Mouse (Mus musculus): Measurements from ENCODE around the gene Yjefn3.

Gene Yjefn3

DNA sequence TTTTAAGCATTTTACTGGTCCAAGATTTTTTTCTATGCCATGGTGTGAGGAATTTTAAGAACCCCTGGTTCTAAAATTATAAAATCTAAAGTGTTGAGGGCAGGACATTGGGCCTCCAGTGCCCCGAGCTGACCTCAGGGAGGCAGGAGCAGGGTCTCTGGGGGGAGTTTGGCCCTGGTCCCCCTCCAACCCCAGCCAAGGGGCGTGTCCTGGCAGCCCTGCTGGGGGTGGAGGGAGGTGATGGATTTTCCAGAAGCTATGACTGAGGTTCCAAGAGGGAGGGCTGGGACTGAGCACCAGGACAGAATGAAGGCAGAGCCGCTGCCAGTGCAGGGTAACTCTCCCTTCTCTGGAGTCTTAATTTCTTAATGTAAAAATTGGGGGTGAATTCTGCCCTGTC is 24.5 kb downstream of the Yjefn3 start:
- DNase-seq = no peak

DNA sequence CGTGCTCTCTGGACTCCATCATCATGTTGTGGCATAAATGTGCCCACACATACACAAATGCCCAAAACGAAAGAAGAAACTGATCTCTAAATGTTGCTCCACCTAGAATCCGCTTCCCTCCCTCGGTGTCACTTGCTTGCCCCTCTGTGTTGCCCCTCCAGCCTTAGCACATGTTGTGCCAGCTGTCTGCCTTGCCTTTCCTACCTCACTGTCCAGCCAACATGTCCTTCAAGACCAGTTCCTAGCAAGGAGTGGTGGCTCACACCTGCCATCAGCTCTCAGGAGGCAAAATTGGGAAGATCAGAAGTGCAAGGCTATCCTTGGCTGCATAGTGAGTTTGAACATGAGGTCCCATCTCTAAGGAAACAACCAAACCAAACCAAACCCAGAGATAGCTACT is 25.1 kb downstream of the Yjefn3 start:
- no peak for DNase-seq

DNA sequence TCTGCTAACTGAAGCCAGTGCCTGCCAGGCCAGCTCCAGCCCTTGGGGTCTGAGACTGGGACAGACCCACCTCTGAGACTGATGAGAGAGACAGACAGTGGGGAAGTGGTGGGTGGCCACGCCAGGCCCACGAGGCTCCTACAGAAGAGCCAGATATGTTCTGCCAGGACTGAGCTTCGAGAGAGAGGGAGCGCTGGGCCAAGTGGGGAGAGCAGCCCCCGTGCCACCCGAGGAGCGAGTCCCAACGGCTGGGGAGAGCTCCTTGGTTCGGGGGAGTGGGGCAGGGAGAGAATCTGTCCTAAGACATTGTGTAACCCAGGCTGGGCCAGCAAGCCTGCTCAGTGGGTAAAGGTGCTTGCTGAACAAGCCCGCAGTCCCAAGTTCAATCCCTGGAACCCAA is 25.5 kb downstream of the Yjefn3 start:
- no peak for DNase-seq

DNA sequence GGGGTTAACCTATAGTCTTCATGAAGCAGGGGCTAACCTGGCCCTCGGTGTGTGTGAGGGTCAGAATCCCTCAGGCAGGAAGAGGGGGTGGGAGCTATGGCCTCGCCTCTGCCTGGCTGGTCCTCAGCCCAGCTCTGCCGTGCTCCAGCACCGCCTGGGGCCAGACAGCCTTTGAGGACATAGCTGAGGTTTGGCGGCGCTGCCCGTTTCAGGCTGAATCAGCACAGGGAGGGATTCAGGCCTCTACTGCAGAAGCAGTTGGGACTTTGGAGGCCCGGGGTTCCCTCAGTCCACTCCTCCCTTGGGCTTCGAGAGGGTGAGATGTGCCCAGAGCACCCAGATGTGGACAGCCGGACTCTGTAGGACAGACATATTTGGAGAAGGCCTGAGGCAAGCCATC is 26.4 kb downstream of the Yjefn3 start:
- DNase-seq = no peak

DNA sequence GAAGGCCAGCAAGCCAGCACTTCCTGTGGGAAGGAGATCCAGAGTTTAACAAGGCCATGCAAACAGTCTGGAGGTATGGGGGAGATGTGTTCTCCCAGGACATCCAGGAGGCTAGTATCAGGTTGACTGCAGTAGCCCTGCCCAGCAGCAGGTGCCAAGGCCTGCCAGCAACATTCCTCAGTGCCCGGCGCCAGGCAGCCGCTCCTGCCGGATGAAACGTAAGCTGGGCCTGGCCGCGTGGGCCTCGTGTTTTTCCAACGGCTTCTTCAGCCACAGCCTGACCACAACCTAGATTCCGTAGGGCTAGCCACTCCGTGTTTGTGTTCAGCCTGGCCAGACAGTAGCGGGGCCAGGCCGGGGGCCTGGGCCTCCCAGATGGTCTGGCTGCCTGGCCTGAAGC is 27.9 kb downstream of the Yjefn3 start:
- no peak for DNase-seq

DNA sequence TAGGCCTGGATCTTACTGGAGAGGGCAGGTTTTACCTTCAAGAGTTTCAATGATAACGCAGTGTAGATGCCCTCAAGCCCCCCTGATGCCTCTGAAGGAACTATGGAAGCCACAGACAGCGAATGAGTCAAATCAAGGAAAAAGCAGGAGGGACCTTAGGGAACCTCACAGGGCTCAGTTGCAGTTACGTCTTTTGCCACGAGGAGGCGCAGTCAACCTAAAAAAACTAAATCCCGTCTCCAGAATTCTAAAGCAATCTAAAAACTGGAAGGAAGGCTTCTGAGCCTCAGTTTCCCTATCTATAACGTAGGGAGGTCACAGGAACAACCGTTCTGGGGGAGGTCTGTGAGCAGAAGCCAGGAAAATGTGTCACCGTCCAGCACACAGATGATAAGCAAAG is 28.4 kb downstream of the Yjefn3 start:
- DNase-seq = no peak

DNA sequence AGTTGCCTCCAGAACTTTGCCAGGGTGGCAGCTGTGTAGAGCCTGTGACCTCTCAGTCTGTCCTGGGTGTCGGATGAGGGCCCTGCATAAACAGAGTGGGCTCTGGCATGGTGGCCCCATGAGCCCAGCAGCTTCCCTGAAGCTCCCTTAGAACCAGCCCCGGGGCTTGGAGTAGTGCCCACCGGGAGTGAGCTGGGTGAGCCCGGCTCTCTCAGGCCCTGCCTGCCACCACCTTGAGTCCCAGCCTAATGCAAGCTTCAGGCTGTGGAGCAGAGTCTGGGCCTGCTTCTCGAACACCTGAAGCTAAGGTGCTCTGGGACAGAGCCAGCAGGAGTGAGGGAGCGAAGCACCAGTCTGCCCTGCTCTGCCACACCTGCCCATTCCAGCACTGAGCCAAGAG is 31.6 kb downstream of the Yjefn3 start:
- DNase-seq = no peak

DNA sequence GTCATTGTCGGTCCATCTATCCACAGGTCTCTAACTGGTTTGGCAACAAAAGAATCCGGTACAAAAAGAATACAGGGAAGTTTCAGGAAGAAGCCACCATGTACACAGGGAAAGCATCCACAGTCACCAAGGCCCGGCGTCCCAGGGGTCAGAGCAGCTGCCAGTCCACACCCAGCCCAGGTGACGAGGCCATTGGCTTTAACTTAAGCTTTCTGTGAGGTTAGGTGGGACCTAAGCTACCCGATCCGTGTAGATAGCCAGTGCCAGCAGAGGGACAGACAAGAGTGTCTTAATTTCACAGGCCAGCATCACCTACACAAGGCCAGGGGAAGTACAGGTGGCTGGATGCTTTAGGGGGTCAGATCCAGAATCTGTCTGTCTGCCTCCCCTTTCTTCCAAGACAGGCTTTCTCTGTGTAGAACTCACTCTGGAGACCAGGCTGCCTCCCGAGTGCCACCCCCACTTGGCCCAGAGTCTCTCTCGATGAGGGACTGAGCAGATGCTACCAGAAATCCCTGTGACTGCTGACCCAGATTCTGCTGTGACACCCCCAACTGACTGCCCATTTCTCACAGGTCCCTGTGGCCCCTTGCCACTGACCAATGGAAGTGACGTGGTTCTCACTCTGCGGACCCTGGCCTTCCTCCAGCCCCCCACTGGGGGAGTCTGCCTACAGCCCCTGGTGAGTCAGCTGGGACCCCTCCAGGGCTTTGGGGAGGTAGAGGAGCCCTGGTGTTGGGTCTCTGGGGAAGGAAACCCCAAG is 32.3 kb downstream of the Yjefn3 start:
- peak; percentile 75 for DNase-seq

DNA sequence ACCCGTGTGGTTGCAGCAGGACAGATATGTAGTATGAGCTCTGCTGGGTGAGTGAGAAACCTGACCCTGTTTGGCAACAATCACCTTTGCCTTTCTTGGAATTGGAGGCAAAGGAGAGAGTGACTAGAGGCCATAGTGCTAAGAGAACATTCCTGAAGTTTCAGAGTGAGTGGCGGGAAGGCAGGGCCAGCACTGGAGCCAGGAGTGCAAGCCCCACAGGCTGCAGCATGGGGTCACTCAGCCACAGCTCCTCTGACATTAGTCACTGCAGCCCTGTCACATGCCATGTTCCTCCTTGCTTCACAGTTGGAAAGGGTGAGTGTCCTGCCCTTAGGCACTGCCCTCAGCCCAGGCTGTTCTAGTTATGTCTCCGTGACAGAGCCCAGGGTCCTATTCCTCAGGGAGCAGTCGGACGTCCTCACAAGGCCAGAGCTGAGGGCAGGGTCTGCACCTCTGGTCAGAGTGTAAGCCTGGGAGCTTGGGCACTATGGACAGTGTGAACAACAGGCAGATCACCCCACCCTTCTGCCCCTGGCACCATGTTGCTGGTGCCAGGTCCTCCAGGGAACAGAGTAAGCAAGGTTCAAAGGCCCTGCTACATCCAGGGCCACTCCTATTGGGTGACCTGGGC is 34.7 kb downstream of the Yjefn3 start:
- no peak for DNase-seq

DNA sequence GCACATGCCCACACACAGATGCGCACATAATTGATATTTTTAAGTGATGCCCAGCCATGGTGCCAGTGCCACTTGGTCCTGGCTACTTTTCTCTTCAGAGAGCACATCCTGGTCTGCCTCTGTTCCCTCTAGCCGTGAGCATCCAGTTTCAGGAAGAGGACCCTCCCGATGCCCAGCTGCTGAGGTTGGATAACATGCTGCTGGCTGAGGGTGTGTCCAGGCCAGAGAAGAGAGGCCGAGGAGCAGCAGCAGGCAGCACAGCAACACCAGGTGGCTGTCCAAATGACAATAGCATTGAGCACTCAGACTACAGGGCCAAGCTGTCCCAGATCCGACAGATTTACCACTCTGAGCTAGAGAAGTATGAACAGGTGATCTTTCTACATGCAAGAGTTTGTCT is 38.3 kb downstream of the Yjefn3 start:
- DNase-seq = no peak

DNA sequence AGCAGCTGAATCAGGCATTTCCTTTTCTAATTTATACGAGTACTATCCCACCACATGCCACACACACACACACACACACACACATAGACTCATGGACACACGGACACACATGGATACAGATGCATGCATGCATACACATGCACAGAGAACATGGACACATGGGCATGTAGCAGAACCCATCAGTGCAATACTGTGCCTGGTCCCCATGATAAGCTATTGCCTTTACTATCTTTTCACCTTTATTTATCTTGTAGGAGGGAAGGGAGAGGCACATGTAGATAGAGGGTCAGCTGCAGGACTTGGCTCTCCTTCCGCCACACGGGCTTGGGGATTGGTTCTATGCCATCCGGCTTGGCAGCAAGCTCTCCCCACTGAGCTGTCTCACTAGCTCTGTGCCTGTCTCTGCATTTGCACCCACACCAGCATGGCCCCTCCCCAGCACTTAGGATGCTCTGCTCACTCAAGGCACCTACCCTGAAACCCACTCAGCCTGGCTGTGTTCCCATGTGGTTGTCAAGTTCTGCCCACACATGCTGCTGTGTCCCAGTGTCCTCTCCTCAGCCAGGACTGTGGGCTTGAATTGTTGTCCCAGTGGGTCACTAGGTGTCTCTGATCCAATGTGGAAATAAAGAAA is 39.0 kb downstream of the Yjefn3 start:
- DNase-seq = no peak

DNA sequence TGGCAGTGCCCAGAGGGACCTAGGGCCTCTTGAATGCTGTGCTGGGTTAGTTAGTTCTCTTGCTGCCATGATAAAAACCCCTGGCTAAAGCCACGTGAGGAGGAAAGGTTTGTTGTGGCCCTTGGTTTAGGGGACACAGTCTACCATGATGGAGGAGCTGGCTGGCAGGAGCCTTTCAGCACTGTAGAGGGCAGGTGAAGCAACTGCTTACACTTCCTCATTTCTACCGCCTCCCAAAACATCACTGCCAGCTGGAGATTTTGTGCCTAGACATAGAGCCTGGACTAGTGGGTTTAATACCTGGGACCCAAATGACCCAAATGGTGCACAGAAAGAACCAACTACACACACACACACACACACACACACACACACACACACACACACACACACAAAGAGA is 41.3 kb downstream of the Yjefn3 start:
- no peak for DNase-seq

DNA sequence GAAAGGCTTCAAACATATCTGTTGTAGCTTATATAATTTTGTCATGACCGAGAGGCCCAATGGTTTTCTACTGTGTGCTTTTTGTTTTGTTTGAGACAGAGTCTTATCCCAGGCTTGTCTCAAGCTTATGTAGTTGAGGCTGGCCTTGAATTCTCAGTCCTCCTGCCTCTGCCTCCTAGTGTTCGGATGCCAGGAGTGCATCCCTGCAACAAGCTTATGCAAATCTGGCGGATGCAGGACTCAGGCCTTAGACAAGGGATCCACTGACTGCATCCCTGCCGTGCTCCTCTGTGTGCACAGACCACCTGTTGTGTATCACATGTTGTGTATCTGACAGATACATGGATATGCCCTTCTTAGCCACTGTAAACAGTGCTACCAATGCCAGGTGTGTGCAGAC is 41.7 kb downstream of the Yjefn3 start:
- no peak for DNase-seq

DNA sequence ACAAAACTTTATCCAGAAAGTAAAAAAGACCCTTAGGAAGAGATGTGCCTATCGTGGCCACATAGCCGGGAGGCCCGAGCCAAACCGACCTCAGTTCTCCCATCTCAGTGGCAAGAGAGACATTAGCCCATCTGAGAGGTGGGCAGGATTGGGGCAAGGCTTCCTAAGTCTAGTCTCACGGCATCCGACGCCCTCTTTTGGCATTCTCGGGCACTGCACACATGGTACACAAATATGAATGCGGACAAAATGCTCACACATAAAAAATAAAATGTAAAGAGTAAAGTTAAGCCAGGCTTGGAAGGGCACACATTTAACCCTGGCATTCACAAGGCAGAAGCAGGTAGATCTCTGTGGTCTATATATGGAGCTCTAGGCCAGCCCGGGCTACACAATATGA is 48.6 kb downstream of the Yjefn3 start:
- DNase-seq = no peak

DNA sequence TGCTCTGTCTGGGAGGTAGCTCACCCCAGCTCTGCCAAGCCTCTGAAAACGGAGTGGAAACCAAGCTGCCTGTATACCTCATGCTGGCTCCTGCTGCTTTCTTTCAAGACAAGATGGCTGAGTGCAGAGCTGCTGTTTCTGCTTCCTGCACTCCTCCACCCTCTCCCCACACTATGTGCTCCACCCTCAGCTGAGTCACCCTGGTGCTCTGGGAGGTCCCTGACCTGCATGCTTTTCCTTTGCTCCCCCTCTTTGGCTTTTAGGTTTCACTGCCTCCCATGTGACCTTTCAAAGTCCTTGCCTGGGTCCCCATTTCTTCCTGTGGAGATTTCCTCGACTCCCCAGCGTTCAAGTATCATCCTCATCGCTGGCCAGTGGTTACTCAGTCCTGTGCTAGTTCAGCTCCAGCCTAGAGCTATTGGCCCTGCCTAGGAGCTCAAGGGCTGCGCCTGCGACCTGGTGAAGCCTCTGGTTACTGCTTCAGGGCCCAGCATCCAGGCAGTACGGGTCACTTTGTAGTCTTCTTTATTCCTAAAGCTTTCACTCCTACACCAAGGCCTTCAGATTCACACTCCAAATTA is 51.5 kb downstream of the Yjefn3 start:
- no peak for DNase-seq

DNA sequence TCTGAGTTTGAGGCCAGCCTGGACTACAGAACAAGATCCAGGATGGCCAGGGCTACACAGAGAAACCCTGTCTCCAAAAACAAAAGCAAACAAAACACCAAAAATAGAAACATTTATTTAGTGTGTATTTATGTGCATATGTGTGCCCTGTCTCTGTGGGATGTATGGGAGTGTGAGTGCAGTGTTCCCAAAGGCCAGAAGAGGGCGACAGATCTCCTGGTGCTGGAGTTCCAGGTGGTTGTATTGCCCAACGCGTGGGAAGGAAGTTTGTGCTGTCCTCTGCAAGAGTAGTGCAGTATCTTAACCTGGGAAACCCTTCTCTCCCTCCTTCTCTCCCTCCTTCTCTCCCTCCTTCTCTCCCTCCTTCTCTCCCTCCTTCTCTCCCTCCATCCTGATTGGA is 52.6 kb downstream of the Yjefn3 start:
- no peak for DNase-seq

DNA sequence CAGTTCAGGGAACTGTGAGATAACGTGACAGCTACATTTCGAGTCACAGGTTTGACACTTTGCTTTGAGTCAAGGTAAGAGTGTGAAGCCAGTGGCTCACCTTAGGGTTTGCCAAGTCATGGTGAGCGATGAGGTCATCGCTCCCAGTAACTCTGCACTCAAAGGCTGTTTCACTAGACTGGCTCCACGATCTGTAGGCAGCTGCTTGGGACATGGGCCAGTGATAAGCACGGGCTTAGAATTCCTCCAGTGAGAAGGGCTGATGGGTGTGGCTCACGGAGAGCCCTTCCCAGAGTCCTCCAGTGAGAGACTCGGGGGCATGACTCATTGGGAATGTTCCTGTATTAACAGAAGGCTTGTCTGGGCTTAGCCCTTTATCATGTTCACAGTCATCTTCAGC is 53.6 kb downstream of the Yjefn3 start:
- no peak for DNase-seq

DNA sequence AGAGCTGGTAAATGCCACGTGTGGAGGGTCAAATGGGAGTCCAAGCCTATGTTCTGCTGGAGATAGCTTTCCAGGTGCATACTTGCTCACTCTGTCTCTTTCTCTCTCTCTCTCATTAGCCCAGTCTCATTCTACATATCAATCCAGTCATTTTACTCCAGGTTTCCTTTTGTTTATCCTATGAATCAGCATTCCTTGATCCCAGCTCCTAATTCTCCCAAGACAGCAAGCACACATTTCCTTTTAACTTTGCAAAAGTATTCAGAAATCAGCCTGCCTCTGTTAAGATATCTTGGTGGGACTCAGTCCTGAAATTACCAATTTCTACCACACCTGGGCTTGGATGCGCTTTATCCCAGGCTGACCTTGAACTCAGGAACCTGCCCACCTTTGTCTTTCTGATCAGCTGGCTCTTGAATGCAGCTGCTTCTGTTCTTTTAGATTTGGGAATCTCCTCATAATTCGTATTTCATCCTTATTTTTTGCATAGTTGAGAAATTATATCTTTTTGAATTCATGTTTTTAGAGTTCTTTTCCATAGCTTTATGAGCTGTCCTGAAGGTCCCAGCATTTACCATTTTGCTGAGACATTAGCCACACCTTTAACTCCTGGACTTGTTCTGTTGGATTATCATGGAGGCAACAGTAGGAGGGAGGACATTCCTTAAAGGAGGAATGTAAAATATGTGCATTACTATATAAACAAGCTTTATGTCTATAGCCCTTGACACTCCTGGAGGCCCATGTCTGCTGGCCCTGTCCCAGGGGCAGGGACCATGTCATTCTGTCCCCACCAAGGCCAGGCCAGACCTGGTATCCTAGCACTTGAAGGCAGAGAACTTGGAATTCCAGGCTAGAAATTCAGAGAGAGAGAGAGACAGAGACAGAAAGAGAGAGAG is 55.1 kb downstream of the Yjefn3 start:
- DNase-seq = no peak

Data from cerebellum, adult 11-12 months (tissue).